Comparison of ENCODE assay signal across 23 mouse cellular contexts in genomic region chr1:163616596-163616995, GRCm38 (mm10).
DNase-seq lines count a peak whose midpoint lies in the region; ATAC-seq and TF ChIP-seq lines count a peak whose summit lies in the region.
"Had no signal": no experiment of that assay in that cellular context is flagged by ENCODE, and none has a peak within 500 bp of the region (broad histone marks: within the 10 kb centered on the region; RNA-seq: fewer than 3 reads in every experiment).

No protein-coding gene starts in this region.

- no peaks in the 10 kb centered on the region for H3K9me3 ChIP-seq in embryonic facial prominence, embryonic 14.5 days (ENCODE audit: control insufficient read depth, low read length)
- H3K9me3 ChIP-seq in embryonic facial prominence, embryonic 10.5 days = no peaks in the 10 kb centered on the region
- H3K9me3 ChIP-seq in hindbrain, postnatal 0 days (ENCODE audit: low read length) = no peaks in the 10 kb centered on the region
- H3K9me3 ChIP-seq in hindbrain, embryonic 12.5 days (replicated peaks) = no peaks in the 10 kb centered on the region
- no peaks in the 10 kb centered on the region for H3K9me3 ChIP-seq in midbrain, embryonic 14.5 days (ENCODE audit: control insufficient read depth, low read length)
- H3K9me3 ChIP-seq in midbrain, embryonic 15.5 days = no peaks in the 10 kb centered on the region
- H3K9me3 ChIP-seq: embryonic facial prominence, embryonic 12.5 days; forebrain, embryonic 13.5 days; G1E; heart, embryonic 12.5 days; hindbrain, embryonic 15.5 days had no signal

- no peak overlapping the region for H3K27ac ChIP-seq in embryonic facial prominence, embryonic 14.5 days (replicated peaks; ENCODE audit: low read depth, low read length)
- H3K27ac ChIP-seq in embryonic facial prominence, embryonic 10.5 days (replicated peaks) = no peak overlapping the region
- H3K27ac ChIP-seq in hindbrain, postnatal 0 days = no peak overlapping the region
- no peak overlapping the region for H3K27ac ChIP-seq in hindbrain, embryonic 12.5 days
- no peak overlapping the region for H3K27ac ChIP-seq in midbrain, embryonic 14.5 days (replicated peaks; ENCODE audit: low read depth, low read length)
- H3K27ac ChIP-seq in midbrain, embryonic 15.5 days = no peak overlapping the region
- H3K27ac ChIP-seq: embryonic facial prominence, embryonic 12.5 days; forebrain, embryonic 13.5 days; gastrocnemius, adult 2 months; hindbrain, embryonic 15.5 days had no signal

- no peak for ATAC-seq in embryonic facial prominence, embryonic 14.5 days (ENCODE audit: low read depth)
- no peak for ATAC-seq in hindbrain, postnatal 0 days
- no peak for ATAC-seq in hindbrain, embryonic 12.5 days (ENCODE audit: low FRiP score)
- ATAC-seq in midbrain, embryonic 14.5 days (ENCODE audit: low FRiP score, low TSS enrichment) = no peak
- no peak for ATAC-seq in midbrain, embryonic 15.5 days (replicated peaks)
- ATAC-seq: CD4-positive, CD25-positive, alpha-beta regulatory T cell, adult 4 months; forebrain, embryonic 13.5 days; inflammation-experienced regulatory T-cells, adult 6 months; intestine, postnatal 0 days had no signal

- DNase-seq in embryonic facial prominence, embryonic 14.5 days (ENCODE audit: low spot score) = peak; percentile 68
- no peak for DNase-seq in embryonic facial prominence, embryonic 10.5 days (ENCODE audit: low spot score)
- DNase-seq in hindbrain, postnatal 0 days (ENCODE audit: low spot score) = peak; percentile 24
- peak; percentile 7 for DNase-seq in midbrain, embryonic 14.5 days
- no peak for DNase-seq in ovary, postnatal 10 days (ENCODE audit: low spot score)
- DNase-seq: adrenal gland, postnatal 10 days; B cell, adult 2 months; cerebellum, adult 18-20 months; cerebellum, adult 9-11 months; cerebellum, postnatal 36 days; gastrocnemius, adult 2 months; gastrocnemius, postnatal 25 days; heart, postnatal 4 days had no signal

- TF ChIP-seq CTCF in hindbrain, postnatal 0 days (IDR thresholded peaks at IDR 0.05; ENCODE audit: low read depth) = no peak

- H3K4me3 ChIP-seq in embryonic facial prominence, embryonic 14.5 days (ENCODE audit: low read depth, low read length) = no peak overlapping the region
- H3K4me3 ChIP-seq in embryonic facial prominence, embryonic 10.5 days = no peak overlapping the region
- H3K4me3 ChIP-seq in hindbrain, postnatal 0 days (ENCODE audit: low read length) = no peak overlapping the region
- H3K4me3 ChIP-seq in hindbrain, embryonic 12.5 days = no peak overlapping the region
- no peak overlapping the region for H3K4me3 ChIP-seq in midbrain, embryonic 14.5 days (replicated peaks; ENCODE audit: low read depth, low read length)
- H3K4me3 ChIP-seq in midbrain, embryonic 15.5 days = no peak overlapping the region
- H3K4me3 ChIP-seq: embryonic facial prominence, embryonic 12.5 days; forebrain, embryonic 13.5 days; gastrocnemius, adult 2 months; heart, embryonic 12.5 days; hindbrain, embryonic 15.5 days had no signal

- H3K36me3 ChIP-seq in embryonic facial prominence, embryonic 14.5 days (ENCODE audit: control insufficient read depth, insufficient read depth, low read length) = no peaks in the 10 kb centered on the region
- no peaks in the 10 kb centered on the region for H3K36me3 ChIP-seq in embryonic facial prominence, embryonic 10.5 days (replicated peaks)
- no peaks in the 10 kb centered on the region for H3K36me3 ChIP-seq in hindbrain, postnatal 0 days (ENCODE audit: insufficient read depth, low read length)
- no peaks in the 10 kb centered on the region for H3K36me3 ChIP-seq in hindbrain, embryonic 12.5 days
- H3K36me3 ChIP-seq in midbrain, embryonic 14.5 days (ENCODE audit: control insufficient read depth, insufficient read depth, low read length) = no peaks in the 10 kb centered on the region
- no peaks in the 10 kb centered on the region for H3K36me3 ChIP-seq in midbrain, embryonic 15.5 days (replicated peaks)
- H3K36me3 ChIP-seq: embryonic facial prominence, embryonic 12.5 days; G1E; heart, embryonic 12.5 days; hindbrain, embryonic 15.5 days had no signal

- H3K4me1 ChIP-seq in embryonic facial prominence, embryonic 14.5 days (ENCODE audit: control insufficient read depth, insufficient read depth, low read length) = peaks cover 7% of the 10 kb centered on the region; the same call in 1 of the 2 replicates
- peaks cover 19% of the 10 kb centered on the region for H3K4me1 ChIP-seq in embryonic facial prominence, embryonic 10.5 days
- no peaks in the 10 kb centered on the region for H3K4me1 ChIP-seq in hindbrain, postnatal 0 days (ENCODE audit: insufficient read depth, low read length)
- no peaks in the 10 kb centered on the region for H3K4me1 ChIP-seq in hindbrain, embryonic 12.5 days
- H3K4me1 ChIP-seq in midbrain, embryonic 14.5 days (ENCODE audit: control insufficient read depth, insufficient read depth, low read length) = no peaks in the 10 kb centered on the region
- H3K4me1 ChIP-seq in midbrain, embryonic 15.5 days = no peaks in the 10 kb centered on the region
- H3K4me1 ChIP-seq: forebrain, embryonic 13.5 days; heart, embryonic 12.5 days; hindbrain, embryonic 15.5 days had no signal

- no peak overlapping the region for H3K4me2 ChIP-seq in embryonic facial prominence, embryonic 14.5 days (ENCODE audit: low read depth, low read length)
- H3K4me2 ChIP-seq in hindbrain, postnatal 0 days (ENCODE audit: low read depth, low read length) = no peak overlapping the region
- no peak overlapping the region for H3K4me2 ChIP-seq in hindbrain, embryonic 12.5 days (replicated peaks)
- H3K4me2 ChIP-seq in midbrain, embryonic 14.5 days (ENCODE audit: low read length) = no peak overlapping the region
- no peak overlapping the region for H3K4me2 ChIP-seq in midbrain, embryonic 15.5 days
- H3K4me2 ChIP-seq: embryonic facial prominence, embryonic 12.5 days; forebrain, embryonic 13.5 days; heart, embryonic 12.5 days; hindbrain, embryonic 15.5 days had no signal

- H3K27me3 ChIP-seq in embryonic facial prominence, embryonic 14.5 days (replicated peaks; ENCODE audit: control insufficient read depth, insufficient read depth, low read length) = no peaks in the 10 kb centered on the region
- no peaks in the 10 kb centered on the region for H3K27me3 ChIP-seq in embryonic facial prominence, embryonic 10.5 days (replicated peaks; ENCODE audit: low read depth, poor library complexity, severe bottlenecking)
- H3K27me3 ChIP-seq in hindbrain, postnatal 0 days (ENCODE audit: insufficient read depth, low read length) = no peaks in the 10 kb centered on the region
- no peaks in the 10 kb centered on the region for H3K27me3 ChIP-seq in hindbrain, embryonic 12.5 days
- H3K27me3 ChIP-seq in midbrain, embryonic 14.5 days (ENCODE audit: control insufficient read depth, insufficient read depth, low read length) = no peaks in the 10 kb centered on the region
- no peaks in the 10 kb centered on the region for H3K27me3 ChIP-seq in midbrain, embryonic 15.5 days (replicated peaks)
- H3K27me3 ChIP-seq: embryonic facial prominence, embryonic 12.5 days; forebrain, embryonic 13.5 days; heart, embryonic 12.5 days; hindbrain, embryonic 15.5 days had no signal

- 55% methylated on average over 3 of the region's 3 CpGs for WGBS in embryonic facial prominence, embryonic 14.5 days
- 84% methylated on average over 3 of the region's 3 CpGs for WGBS in embryonic facial prominence, embryonic 10.5 days
- WGBS in hindbrain, postnatal 0 days = 41% methylated on average over 3 of the region's 3 CpGs
- WGBS in hindbrain, embryonic 12.5 days = 83% methylated on average over 3 of the region's 3 CpGs
- WGBS in midbrain, embryonic 14.5 days = 84% methylated on average over 3 of the region's 3 CpGs
- WGBS in midbrain, embryonic 15.5 days = 81% methylated on average over 3 of the region's 3 CpGs

- H3K9ac ChIP-seq in embryonic facial prominence, embryonic 14.5 days (ENCODE audit: low read depth, low read length) = no peak overlapping the region
- H3K9ac ChIP-seq in hindbrain, postnatal 0 days (replicated peaks; ENCODE audit: low read length) = no peak overlapping the region
- H3K9ac ChIP-seq in hindbrain, embryonic 12.5 days = no peak overlapping the region
- H3K9ac ChIP-seq in midbrain, embryonic 14.5 days (replicated peaks; ENCODE audit: low read length) = no peak overlapping the region
- no peak overlapping the region for H3K9ac ChIP-seq in midbrain, embryonic 15.5 days
- H3K9ac ChIP-seq: embryonic facial prominence, embryonic 12.5 days; forebrain, embryonic 13.5 days; heart, embryonic 12.5 days; hindbrain, embryonic 15.5 days had no signal

Comparison
In these comparisons a context has a peak if more than half of its experiments do, and no peak if none do; other contexts are left out.
1. DNase-seq: peak in embryonic facial prominence, embryonic 14.5 days (single experiment), hindbrain, postnatal 0 days (single experiment) and midbrain, embryonic 14.5 days (single experiment); none in embryonic facial prominence, embryonic 10.5 days (single experiment) and ovary, postnatal 10 days (single experiment).